Mouse (Mus musculus): ENCODE results near the gene Acox1.

DNA sequence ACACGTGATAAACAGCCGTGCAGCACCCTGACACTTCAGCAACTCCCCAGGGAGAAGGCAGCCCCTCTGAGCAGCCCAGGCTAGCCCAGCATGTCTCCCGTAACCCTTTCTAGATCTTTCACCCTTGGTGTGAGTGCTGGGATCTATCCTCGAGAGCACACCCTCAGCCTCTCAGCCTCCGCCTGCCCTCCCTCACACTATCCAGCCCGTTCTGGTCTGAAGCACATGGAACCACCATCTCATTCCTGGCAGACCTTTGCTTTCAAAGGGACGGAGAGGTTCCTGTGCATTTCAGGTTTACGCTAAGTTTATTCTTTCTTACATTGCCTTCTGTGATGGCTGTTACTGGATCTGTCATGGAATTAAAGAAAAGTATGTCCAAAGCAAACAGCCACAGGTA lies 45.7 kb upstream of the Acox1 start:
- TF ChIP-seq CTCF (IDR thresholded peaks at IDR 0.05; ENCODE audit: low read depth, low read length) (no peak), POLR2A (IDR thresholded peaks at IDR 0.05; ENCODE audit: insufficient read depth, low read length) (no peak), EP300 (IDR thresholded peaks at IDR 0.05; ENCODE audit: insufficient read depth, low read depth, low read length) (no peak)

All from ES-Bruce4 (cell line).